Mouse (Mus musculus) liver, embryonic 11.5 days (tissue): ENCODE measurements around the gene Rps18. TPM values are rescaled to one million over a fixed set of nuclear protein-coding genes. Genes with fewer than 3 reads are reported as not detected.
"Not testable (repeated sequence)": the region's sequence is repeated elsewhere in the genome, so short reads cannot be mapped to it uniquely, and the experiment has no call there.

Experiments used
- ATAC-seq: fragments of 200-750 bp; cut with Nextera tagmentation; replicated peaks from 2 replicates; pipeline ENCODE4 v1.8.0; 2017; ENCODE audit warnings: moderate number of reproducible peaks, mild to moderate bottlenecking, moderate TSS enrichment, moderate library complexity; ENCODE audit not compliant: low FRiP score
- DNase-seq: peaks from one replicate; pipeline ENCODE4 v3.0.0-alpha.2; 2017; ENCODE audit warnings: low spot score
- H3K27ac ChIP-seq: fragments of 300-500 bp; sonication (generic); 2 replicates; pipeline ENCODE4 v1.5.1; 2014; ENCODE audit warnings: mild to moderate bottlenecking, low read depth, low read length, control low read depth
- H3K27me3 ChIP-seq: fragments of 300-500 bp; sonication (generic); replicated peaks from 2 replicates; pipeline ENCODE4 v1.6.1; 2014; ENCODE audit warnings: low read length, mixed read lengths; ENCODE audit not compliant: control insufficient read depth, insufficient read depth
- H3K36me3 ChIP-seq: fragments of 300-500 bp; sonication (generic); 2 replicates; pipeline ENCODE4 v1.6.1; 2014; ENCODE audit warnings: mild to moderate bottlenecking, low read length, moderate library complexity, mixed read lengths; ENCODE audit not compliant: control insufficient read depth, insufficient read depth
- H3K4me1 ChIP-seq: fragments of 300-500 bp; sonication (generic); replicated peaks from 2 replicates; pipeline ENCODE4 v1.6.1; 2014; ENCODE audit warnings: low read length, mixed read lengths; ENCODE audit not compliant: control insufficient read depth, insufficient read depth
- H3K4me2 ChIP-seq: fragments of 300-500 bp; sonication (generic); 2 replicates; pipeline ENCODE4 v1.6.1; 2014; ENCODE audit warnings: mild to moderate bottlenecking, control low read depth, moderate library complexity
- H3K4me3 ChIP-seq: fragments of 300-500 bp; sonication (generic); 2 replicates; pipeline ENCODE4 v1.5.1; 2014; ENCODE audit warnings: low read depth, low read length, control low read depth
- H3K9ac ChIP-seq: fragments of 300-500 bp; sonication (generic); 2 replicates; pipeline ENCODE4 v1.6.1; 2014; ENCODE audit warnings: low read depth, low read length, control low read depth
- H3K9me3 ChIP-seq: fragments of 300-500 bp; sonication (generic); 2 replicates; pipeline ENCODE4 v1.6.1; 2016; ENCODE audit warnings: low read length, inconsistent platforms, mixed read lengths; ENCODE audit not compliant: control insufficient read depth
- WGBS: fragments of 180-500 bp; shearing (Covaris S2); extraction: QIAGEN DNeasy Blood & Tissue Kit; methylation state at CpG from one replicate; pipeline ENCODE4 v1.1.7; 2014; 5-methylcytosine and 5-hydroxymethylcytosine counted together
- polyA plus RNA-seq: library from polyadenylated mRNA; unstranded; fragments of >200 nt; fragmentation: Nextera tagmentation; extraction: Ambion mirVana; gene quantifications from 2 replicates; pipeline ENCODE4 v1.2.1, GENCODE M21; 2014

Rps18 gene
- polyA plus RNA-seq, result 2,164 and 2,343 TPM in 2 replicates

DNA sequence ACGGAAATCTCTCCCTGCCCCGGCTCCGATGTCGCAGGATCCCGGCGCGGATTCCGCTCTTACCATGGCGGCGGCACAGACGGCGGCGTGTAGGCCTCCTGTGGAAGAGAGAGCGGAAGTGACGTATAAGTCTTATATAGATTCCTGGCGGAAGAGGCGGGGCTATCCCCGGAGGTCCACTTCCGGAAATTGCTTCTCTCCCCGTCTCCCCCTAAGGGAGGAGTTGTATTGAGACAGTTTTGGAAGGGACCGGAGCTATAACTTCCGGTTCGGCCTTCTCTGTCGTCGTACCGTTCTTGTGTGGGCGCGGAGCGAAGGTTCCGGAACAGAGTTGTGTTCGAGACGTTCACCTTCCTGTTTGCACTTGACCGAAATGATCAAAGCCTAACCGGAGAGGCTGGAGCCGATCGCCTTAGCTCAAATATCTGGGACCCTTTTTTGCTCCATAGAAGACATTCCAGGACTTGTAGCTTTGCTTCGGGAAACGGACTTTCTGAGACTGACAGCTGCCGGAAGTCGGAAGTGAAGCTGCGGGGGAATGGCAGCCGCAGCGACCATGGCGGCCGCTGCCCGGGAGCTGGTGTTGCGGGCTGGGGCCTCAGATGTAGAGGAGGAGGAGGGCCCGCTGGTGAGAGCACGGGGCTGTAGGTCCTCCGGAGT lies at the start of gene Rps18, which contains the start of gene Vps52:
Rps18 (minus strand) TSS at position 447 of the 660 bp plus-strand sequence.
Vps52 (plus strand) TSS at position 258 of the 660 bp plus-strand sequence.
- 1% methylated on average over 50 of the region's 50 CpGs for WGBS
- H3K9ac ChIP-seq, result peak within 1 kb of the TSS; percentile 97
- peaks cover 40% of the 10 kb centered on the region for H3K4me1 ChIP-seq
- DNase-seq, result peak; percentile 93
- H3K9me3 ChIP-seq, result no peaks in the 10 kb centered on the region
- peak within 1 kb of the TSS; percentile 90 for H3K27ac ChIP-seq
- H3K4me2 ChIP-seq, result peak within 1 kb of the TSS; percentile 100
- no peaks in the 10 kb centered on the region for H3K27me3 ChIP-seq
- H3K4me3 ChIP-seq, result peak within 1 kb of the TSS; percentile 85
- H3K36me3 ChIP-seq, result peaks cover 46% of the 10 kb centered on the region
- peak; percentile 78 for ATAC-seq

DNA sequence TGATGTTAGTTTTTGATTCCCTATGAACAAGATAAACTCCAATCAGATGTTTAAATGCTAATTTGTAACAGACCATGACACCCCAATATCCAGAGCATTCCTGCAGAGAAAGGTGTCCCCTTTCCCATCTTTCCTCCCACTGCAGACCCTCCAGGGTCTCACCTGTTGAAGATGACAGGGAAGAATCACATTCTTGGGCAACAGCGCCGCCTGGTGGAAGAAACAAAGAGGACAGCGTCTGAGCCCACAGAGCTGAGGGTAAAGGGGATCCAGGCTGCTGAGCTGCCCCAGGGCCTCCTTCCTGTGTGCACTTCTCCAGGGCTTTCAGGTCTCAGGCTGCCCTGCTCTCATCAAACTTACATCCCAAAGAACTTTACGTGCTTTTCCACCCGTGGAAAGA lies 47.6 kb upstream of the Rps18 start:
- H3K4me2 ChIP-seq, result no peak overlapping the region
- WGBS, result 5% methylated on average over 5 of the region's 5 CpGs
- H3K9ac ChIP-seq, result no peak overlapping the region
- no peaks in the 10 kb centered on the region for H3K9me3 ChIP-seq
- H3K27ac ChIP-seq, result no peak overlapping the region
- no peak overlapping the region for H3K4me3 ChIP-seq
- H3K36me3 ChIP-seq, result no peaks in the 10 kb centered on the region
- peaks cover 5% of the 10 kb centered on the region; the same call in 1 of the 2 replicates for H3K4me1 ChIP-seq
- DNase-seq, result no peak
- no peak for ATAC-seq
- peaks cover 16% of the 10 kb centered on the region for H3K27me3 ChIP-seq

DNA sequence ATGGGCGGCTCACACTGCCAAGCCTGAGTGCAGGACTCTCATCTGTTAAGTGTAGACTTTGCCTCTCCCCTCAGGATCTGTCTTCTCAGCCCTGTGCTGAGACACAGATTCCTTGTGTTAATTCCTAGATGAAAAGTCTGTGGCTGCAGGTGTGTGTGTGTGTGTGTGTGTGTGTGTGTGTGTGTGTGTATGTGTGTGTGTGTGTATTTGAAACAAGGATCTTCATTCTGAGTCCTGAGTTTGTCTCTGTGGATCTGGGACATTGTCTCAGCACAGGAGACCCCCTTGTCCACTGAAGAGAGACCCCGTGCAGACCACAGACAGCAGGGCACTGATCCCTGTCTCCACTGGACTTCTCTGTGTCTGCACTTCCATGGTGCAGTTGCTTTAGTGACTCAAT lies 45.0 kb upstream of the Rps18 start:
- not testable (repeated sequence) for H3K4me1 ChIP-seq, H3K9ac ChIP-seq, H3K27ac ChIP-seq, H3K9me3 ChIP-seq, DNase-seq, H3K4me2 ChIP-seq, H3K4me3 ChIP-seq, ATAC-seq, H3K36me3 ChIP-seq
- WGBS, result 44% methylated on average over 2 of the region's 2 CpGs
- H3K27me3 ChIP-seq, result peaks cover 16% of the 10 kb centered on the region

DNA sequence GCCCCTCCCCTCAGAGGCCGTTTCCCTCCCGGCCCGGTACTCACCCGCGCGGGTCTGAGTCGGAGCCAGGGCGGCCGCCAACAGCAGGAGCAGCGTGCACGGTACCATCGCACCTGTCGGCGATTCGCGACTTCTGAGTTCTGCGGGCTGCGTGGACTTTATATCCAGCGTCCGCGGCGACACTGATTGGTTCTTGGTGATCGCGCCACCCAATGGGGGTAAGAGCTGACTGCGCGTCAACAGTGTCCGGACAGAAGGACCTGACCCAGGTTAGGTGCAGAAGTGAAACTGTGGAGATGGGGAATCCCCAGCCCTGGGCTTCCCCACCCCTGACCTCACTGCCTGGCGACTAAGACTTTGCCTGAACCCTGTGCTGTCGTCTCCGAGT lies 44.3 kb upstream of the Rps18 start, which contains the start of gene H2-K1:
H2-K1 (minus strand) TSS at position 198 of the 388 bp plus-strand sequence.
- peaks cover 5% of the 10 kb centered on the region; the same call in 1 of the 2 replicates for H3K4me1 ChIP-seq
- no peak within 1 kb of the TSS; the same call in 1 of the 2 replicates for H3K27ac ChIP-seq
- under 1% methylated on average over 30 of the region's 30 CpGs for WGBS
- no peaks in the 10 kb centered on the region for H3K36me3 ChIP-seq
- H3K4me2 ChIP-seq, result peak within 1 kb of the TSS; percentile 98
- peak within 1 kb of the TSS; percentile 69 for H3K4me3 ChIP-seq
- peak within 1 kb of the TSS; percentile 66 for H3K9ac ChIP-seq
- H3K27me3 ChIP-seq, result peaks cover 16% of the 10 kb centered on the region
- DNase-seq (peak; percentile 74), ATAC-seq (peak; percentile 84)
- H3K9me3 ChIP-seq, result no peaks in the 10 kb centered on the region

GRCm38 (mm10) chr17:33999341-34000149 lies 43.7 kb upstream of the Rps18 start:
- Histone ChIP-seq H3K4me2 (peak overlapping the region; percentile 98), H3K9me3 (no peaks in the 10 kb centered on the region), H3K36me3 (no peaks in the 10 kb centered on the region), H3K9ac (peak overlapping the region; percentile 66), H3K27me3 (peaks cover 16% of the 10 kb centered on the region), H3K27ac (no peak overlapping the region; the same call in 1 of the 2 replicates), H3K4me3 (peak overlapping the region; percentile 69), H3K4me1 (peaks cover 5% of the 10 kb centered on the region; the same call in 1 of the 2 replicates)
- 2% methylated on average over 84 of the region's 87 CpGs for WGBS
- peak; percentile 56 for DNase-seq
- peak; percentile 55; the same call in 1 of the 2 replicates for ATAC-seq

- H3K27me3 ChIP-seq, result peaks cover 16% of the 10 kb centered on the region
- not testable (repeated sequence) for H3K36me3 ChIP-seq, H3K4me3 ChIP-seq, H3K9ac ChIP-seq, H3K9me3 ChIP-seq, H3K27ac ChIP-seq, DNase-seq, H3K4me1 ChIP-seq, H3K4me2 ChIP-seq, ATAC-seq
- 36% methylated on average over 5 of the region's 5 CpGs for WGBS
These were observed 42.9 kb upstream of the Rps18 start for GRCm38 (mm10) chr17:33998697-33999096.

- not testable (repeated sequence) for DNase-seq, H3K27ac ChIP-seq, H3K9me3 ChIP-seq, H3K4me2 ChIP-seq, H3K4me3 ChIP-seq, ATAC-seq, H3K36me3 ChIP-seq, H3K9ac ChIP-seq, H3K4me1 ChIP-seq
- 82% methylated on average over 2 of the region's 2 CpGs for WGBS
- H3K27me3 ChIP-seq, result peaks cover 16% of the 10 kb centered on the region
These were observed 41.2 kb upstream of the Rps18 start for GRCm38 (mm10) chr17:33997025-33997424.

DNA sequence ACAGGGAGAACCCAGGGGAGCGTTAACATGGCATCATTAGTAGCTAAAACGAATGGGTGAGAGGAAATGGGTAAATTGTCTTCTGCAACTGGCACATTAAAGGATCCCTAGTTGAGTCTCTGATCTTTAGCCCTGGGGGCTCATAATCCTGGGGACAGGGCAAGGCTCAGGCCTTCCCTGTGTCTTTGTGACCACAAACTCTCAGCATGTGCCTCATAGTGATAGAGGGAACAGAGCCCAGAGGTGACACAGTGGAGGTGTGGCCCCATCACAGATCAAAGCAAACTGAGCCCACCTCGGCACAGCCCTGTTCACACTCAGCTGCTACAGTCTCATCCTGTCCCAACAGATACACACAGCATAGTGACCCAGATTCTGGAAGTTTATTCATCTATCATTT lies 39.9 kb upstream of the Rps18 start:
- H3K4me2 ChIP-seq, result no peak overlapping the region
- H3K9ac ChIP-seq, result no peak overlapping the region
- DNase-seq, result no peak
- WGBS, result 45% methylated on average over 3 of the region's 3 CpGs
- H3K4me1 ChIP-seq, result peaks cover 5% of the 10 kb centered on the region; the same call in 1 of the 2 replicates
- H3K27me3 ChIP-seq, result peaks cover 10% of the 10 kb centered on the region
- no peak for ATAC-seq
- no peak overlapping the region for H3K27ac ChIP-seq
- H3K9me3 ChIP-seq, result no peaks in the 10 kb centered on the region
- H3K4me3 ChIP-seq, result no peak overlapping the region
- no peaks in the 10 kb centered on the region for H3K36me3 ChIP-seq
